Mouse (Mus musculus): ENCODE results near the gene Actl10.

Gene Actl10

DNA sequence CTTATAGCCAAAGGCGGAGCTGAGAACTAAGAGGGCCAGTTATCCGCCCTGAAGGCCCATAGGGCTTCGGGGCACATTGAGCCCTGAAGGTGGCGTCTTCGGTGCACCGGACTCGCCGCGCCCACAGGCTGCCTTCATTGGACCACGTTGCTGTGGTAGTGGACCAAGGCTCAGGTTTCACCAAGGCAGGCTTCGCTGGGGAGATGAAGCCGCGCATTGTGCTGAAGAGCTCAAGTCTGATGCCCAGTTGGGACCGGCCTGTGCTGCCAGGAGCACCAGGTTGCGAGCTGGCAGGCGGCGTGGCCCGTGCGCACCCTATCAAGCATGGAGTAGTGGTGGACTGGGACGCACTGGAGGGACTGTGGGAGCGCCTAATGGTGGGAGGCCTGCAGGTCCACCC lies 351 bp downstream of the Actl10 start:
- DNase-seq (ENCODE audit: low read depth): no peak

GRCm38 (mm10) chr2:154552424-154552907 lies 890 bp downstream of the Actl10 start:
- no peak for DNase-seq (ENCODE audit: low read depth)

- no peak for DNase-seq (ENCODE audit: low read depth)
These were observed 3.7 kb downstream of the Actl10 start for GRCm38 (mm10) chr2:154555235-154555634.

GRCm38 (mm10) chr2:154557184-154557832 lies 5.7 kb downstream of the Actl10 start:
- peak; percentile 61 for DNase-seq (ENCODE audit: low read depth)

- no peak for DNase-seq (ENCODE audit: low read depth)
These were observed 6.9 kb downstream of the Actl10 start, which contains the start of gene Necab3 for GRCm38 (mm10) chr2:154558264-154559039. Necab3 (minus strand) TSS chr2:154558890.

DNA sequence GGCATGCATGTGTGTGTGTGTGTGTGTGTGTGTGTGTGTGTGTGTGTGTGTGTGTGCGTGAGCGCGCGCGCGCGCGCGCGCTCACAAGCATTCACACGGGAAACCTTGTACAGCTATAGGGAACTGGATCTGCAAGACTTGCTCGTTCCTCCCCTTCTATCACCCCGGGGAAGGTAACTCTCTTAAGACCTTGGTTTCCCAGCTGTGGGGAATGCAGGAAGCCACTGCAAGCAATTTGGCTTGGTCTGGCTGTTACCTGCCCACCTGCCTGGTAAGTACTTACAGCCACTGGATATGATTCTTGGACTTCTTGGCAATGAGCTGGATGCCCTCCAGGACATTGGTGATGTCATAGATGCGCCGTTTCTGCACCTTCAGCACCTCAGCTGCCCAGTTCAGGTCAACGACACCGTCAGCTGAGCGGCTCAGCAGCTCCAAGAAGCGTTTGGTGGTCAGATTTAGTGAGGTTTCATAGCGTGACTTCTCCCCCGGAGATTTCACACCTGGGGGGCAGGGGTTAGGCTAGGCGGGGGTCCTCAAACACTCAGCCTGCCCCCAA lies 12.1 kb downstream of the Actl10 start:
- DNase-seq (ENCODE audit: low read depth): no peak

GRCm38 (mm10) chr2:154565562-154565961 lies 14.0 kb downstream of the Actl10 start:
- DNase-seq (ENCODE audit: low read depth): no peak

GRCm38 (mm10) chr2:154566641-154567040 lies 15.1 kb downstream of the Actl10 start:
- DNase-seq (ENCODE audit: low read depth): no peak

DNA sequence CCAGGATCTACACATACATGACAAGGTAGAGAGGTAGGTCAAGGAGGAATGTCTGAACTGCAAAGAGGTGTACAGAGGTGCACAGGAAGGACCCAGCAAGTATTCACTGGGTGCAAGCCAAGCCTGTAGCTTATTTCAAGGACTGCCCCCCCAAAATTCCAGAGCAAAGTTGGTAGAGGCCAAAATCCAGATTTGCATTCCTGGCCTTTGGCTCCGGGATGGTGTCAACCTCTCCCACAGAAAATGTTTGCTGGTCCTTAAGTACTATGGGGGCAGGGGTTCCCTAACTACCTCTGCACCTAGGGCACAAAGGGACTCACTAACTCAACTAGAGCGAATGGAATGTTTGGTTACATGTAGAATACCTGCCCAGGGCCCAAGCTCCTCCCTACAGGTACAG lies 16.2 kb downstream of the Actl10 start:
- DNase-seq (ENCODE audit: low read depth): no peak

DNA sequence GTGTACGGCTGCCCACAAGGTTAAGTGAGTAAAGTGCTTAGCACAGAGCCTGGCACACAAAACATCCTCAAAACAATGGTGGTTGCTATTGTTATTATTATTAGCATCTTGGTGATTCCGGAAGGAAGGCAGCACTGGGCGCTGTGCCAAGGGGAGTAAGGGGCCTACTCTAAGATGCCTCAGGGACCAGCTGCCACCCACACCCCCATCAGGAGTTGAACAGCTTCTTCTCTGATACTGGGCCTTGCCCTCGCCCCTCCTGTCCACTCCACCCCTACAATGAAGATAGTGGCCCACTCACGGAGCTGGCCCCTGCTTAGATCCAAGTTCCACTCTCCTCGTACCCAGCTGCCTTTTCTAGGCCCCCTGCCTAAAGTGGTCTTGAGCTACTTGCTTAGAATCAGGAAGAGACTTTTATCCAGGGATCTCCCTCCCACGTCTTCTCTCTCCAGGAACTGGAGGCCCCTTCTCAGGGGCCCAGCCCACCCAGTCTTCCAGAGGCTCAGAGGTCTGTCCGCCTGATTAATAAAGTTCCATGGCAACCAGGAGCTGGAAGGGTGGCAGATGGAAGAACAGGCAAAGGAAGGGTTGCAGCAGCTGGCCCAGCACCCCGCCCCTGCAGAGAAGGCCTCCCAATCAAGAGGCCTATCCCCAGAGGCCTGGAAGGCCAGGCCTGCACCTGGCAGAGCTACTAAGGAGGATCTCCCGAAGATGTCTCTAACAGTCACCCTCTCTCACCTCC lies 16.9 kb downstream of the Actl10 start:
- DNase-seq (ENCODE audit: low read depth): peak; percentile 60

DNA sequence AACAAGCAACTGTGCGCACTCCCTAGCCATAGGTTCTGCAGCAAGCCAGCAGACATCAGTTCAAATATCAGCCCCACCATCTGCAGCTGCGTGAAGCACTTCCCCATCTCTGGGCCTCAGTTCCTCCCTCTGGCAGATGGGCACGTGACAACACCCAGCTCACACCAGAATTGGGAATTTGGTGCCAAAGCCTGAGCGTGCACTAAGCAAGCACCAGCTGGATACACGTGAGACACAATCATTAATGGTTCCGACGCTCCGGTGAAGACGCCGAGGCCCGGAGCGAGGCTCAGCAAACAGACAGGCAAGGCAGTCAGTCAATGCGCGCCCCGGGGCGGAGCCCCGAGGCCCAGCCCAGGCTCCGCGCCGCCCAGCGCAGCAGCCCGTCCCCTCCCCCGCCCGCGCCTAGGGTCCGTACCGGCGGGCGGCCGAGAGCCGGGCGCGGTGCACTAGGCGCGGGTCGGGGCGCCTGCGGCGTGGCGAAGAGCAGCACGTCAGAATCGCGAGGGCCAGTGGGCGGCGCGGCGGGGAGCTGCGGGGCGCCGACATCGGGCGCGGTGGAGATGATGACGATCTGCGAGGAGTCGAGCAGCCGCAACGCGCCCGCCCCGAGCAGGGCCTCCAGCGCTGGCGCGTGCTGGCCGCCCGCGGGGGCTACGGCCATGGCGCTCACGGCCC lies 17.6 kb downstream of the Actl10 start:
- peak; percentile 87 for DNase-seq (ENCODE audit: low read depth)

GRCm38 (mm10) chr2:154569836-154570286 lies 18.3 kb downstream of the Actl10 start, which contains the start of gene E2f1:
E2f1 (minus strand) TSS chr2:154569892.
- DNase-seq (ENCODE audit: low read depth): peak; percentile 98

- DNase-seq (ENCODE audit: low read depth): no peak
These were observed 19.1 kb downstream of the Actl10 start for GRCm38 (mm10) chr2:154570666-154571065.

DNA sequence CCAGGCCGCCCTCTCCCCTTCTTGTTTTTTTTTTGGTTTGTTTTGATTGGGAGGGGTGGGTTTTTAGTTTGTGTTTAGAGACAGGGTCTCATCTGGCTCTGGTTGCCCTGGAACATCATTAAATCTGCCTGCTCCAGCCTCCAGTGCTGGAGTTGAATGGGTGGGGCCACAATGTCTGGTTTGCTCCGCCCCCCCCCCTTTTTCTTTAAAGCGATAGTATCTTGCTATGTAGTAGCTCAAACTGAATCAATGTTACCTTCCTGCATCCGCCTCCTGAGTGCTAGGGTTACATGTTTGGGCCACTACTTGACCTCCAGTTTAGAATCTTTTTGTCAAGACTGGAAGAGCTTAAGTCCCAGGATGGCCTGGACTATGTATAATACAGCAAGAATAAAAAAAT lies 19.7 kb downstream of the Actl10 start:
- DNase-seq (ENCODE audit: low read depth): peak; percentile 48

DNA sequence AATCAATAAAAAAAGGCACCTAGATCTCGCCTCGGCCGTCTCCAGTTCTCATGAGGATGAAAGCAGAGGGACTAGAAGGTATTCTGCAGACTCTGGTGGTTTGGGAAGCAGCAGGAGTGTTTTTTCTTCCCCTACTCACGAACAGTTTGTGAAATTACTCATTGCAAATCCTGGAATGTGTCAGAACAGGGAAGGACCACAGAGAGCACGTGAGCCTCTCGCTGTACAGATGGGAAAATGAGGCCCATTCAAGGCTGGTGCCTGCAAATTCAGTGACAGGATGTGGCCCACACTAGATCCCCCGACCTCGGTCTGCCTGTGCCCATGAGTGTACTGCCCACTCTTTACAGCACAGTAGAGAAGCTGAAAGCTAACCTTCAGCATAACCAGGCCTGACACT lies 20.4 kb downstream of the Actl10 start:
- DNase-seq (ENCODE audit: low read depth): peak; percentile 67

- no peak for DNase-seq (ENCODE audit: low read depth)
These were observed 21.4 kb downstream of the Actl10 start for GRCm38 (mm10) chr2:154572996-154573395.

- DNase-seq (ENCODE audit: low read depth): no peak
These were observed 22.7 kb downstream of the Actl10 start for GRCm38 (mm10) chr2:154574271-154574670.

GRCm38 (mm10) chr2:154576876-154577743 lies 25.5 kb downstream of the Actl10 start:
- no peak for DNase-seq (ENCODE audit: low read depth)

DNA sequence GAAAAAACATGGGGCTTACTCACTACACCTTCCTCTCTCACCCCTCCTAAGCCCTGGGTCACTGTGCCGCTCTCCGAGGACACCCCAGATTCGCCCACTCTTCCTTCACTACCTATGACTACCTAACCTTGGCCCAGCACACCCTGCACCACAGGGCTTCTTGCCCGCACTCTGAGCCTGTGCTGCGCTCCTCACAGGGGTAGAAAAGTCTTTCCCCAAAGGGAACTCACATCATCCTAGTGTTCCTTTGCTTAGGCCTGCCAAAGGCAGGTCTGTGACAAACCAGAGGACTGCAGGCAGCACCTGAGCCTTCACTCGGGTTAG lies 26.1 kb downstream of the Actl10 start:
- no peak for DNase-seq (ENCODE audit: low read depth)

GRCm38 (mm10) chr2:154580586-154580985 lies 29.0 kb downstream of the Actl10 start:
- peak; percentile 43 for DNase-seq (ENCODE audit: low read depth)

- no peak for DNase-seq (ENCODE audit: low read depth)
These were observed 29.8 kb downstream of the Actl10 start for GRCm38 (mm10) chr2:154581421-154581820.

Data from NIH3T3 (cell line).